Mouse (Mus musculus) bone marrow, adult 2 months (tissue): ENCODE measurements at regions not wholly inside any gene's neighbourhood (a gene's known extent, or its start where the extent isn't known, plus 50 kb on each side); places are given as distances from the start of the nearest gene placed in this dataset.

Experiments
- CTCF ChIP-seq: fragments of 200-500 bp; IDR thresholded peaks from 2 replicates; pipeline ENCODE4 v1.5.1; 2011; ENCODE audit warnings: low read length, control low read depth; ENCODE audit not compliant: control insufficient read depth, insufficient read depth
- POLR2A ChIP-seq: fragments of 200-500 bp; IDR thresholded peaks from 2 replicates; pipeline ENCODE4 v1.6.1; 2011; ENCODE audit warnings: low read depth, mild to moderate bottlenecking, control low read depth, low read length, borderline replicate concordance; ENCODE audit not compliant: control insufficient read depth

- TF ChIP-seq CTCF (no peak), POLR2A (no peak)
Measured at GRCm38 (mm10) chr12:92246790-92247451, 398.0 kb upstream of the Sel1l start.
